8 mouse cellular contexts compared by ENCODE assay signal in genomic region chr10:3534445-3534844, GRCm38 (mm10). TPM values are rescaled to one million over a fixed set of nuclear protein-coding genes. Genes with fewer than 3 reads are reported as not detected.
DNase-seq lines count a peak whose midpoint lies in the region; ATAC-seq and TF ChIP-seq lines count a peak whose summit lies in the region.

No protein-coding gene starts in this region.

- TF ChIP-seq CTCF in heart, adult 2 months (IDR thresholded peaks at IDR 0.05): peak; percentile 96; the same call in 1 of the 2 replicates
- 0 out of 2 replicates have a peak, but pooled peaks have one; percentile 21 for TF ChIP-seq CTCF in G1E (IDR thresholded peaks at IDR 0.05; ENCODE audit: low read depth, low read length)

- 0 out of 2 replicates have a peak overlapping the region, but pooled peaks have one; percentile 33 for H3K9ac ChIP-seq in heart, adult 2 months (ENCODE audit: low read depth, low read length)
- H3K9ac ChIP-seq in hindbrain, embryonic 11.5 days (ENCODE audit: low read depth, low read length): no peak overlapping the region
- H3K9ac ChIP-seq in midbrain, embryonic 15.5 days: 0 out of 2 replicates have a peak overlapping the region, but pooled peaks have one; percentile 3

- H3K36me3 ChIP-seq in heart, adult 2 months (ENCODE audit: control insufficient read depth, insufficient read depth, low read length): no peaks in the 10 kb centered on the region
- no peaks in the 10 kb centered on the region for H3K36me3 ChIP-seq in G1E (replicated peaks)
- H3K36me3 ChIP-seq in hindbrain, embryonic 11.5 days (ENCODE audit: control insufficient read depth, insufficient read depth, low read length): no peaks in the 10 kb centered on the region
- H3K36me3 ChIP-seq in midbrain, embryonic 15.5 days (replicated peaks): no peaks in the 10 kb centered on the region

- intact Hi-C loops in heart, adult 2 months (cut with DNase I): loop anchor here (1.0 to 10.0 kb wide), 3 partner anchors 410 to 840 kb away; no protein-coding TSS in a partner anchor
- intact Hi-C loops in left cerebral cortex, postnatal 25 days (cut with DNase I): loop anchor here (2.0 to 5.0 kb wide), 2 partner anchors 410 to 813 kb away; no protein-coding TSS in a partner anchor

- H3K4me2 ChIP-seq in hindbrain, embryonic 11.5 days (replicated peaks; ENCODE audit: low read depth, low read length): peak overlapping the region; percentile 24; the same call in 1 of the 2 replicates
- H3K4me2 ChIP-seq in midbrain, embryonic 15.5 days: peak overlapping the region; percentile 49

- ATAC-seq in G1E (ENCODE audit: extremely low read depth, insufficient number of reproducible peaks, low FRiP score, poor library complexity, severe bottlenecking): no peak
- ATAC-seq in hindbrain, embryonic 11.5 days (ENCODE audit: low FRiP score): peak; percentile 39
- ATAC-seq in midbrain, embryonic 15.5 days (replicated peaks): peak; percentile 70
- ATAC-seq in frontal cortex, adult (ENCODE audit: low TSS enrichment): no peak

- H3K79me2 ChIP-seq in heart, adult 2 months (replicated peaks; ENCODE audit: control insufficient read depth, insufficient read depth, low read length): no peaks in the 10 kb centered on the region

- no peak for TF ChIP-seq EP300 in heart, adult 2 months (IDR thresholded peaks at IDR 0.05; ENCODE audit: insufficient read depth, low read depth, low read length)

- no peak overlapping the region for H3K4me3 ChIP-seq in heart, adult 2 months
- H3K4me3 ChIP-seq in G1E (ENCODE audit: low read depth, low read length): no peak overlapping the region
- no peak overlapping the region for H3K4me3 ChIP-seq in hindbrain, embryonic 11.5 days (ENCODE audit: low read depth, low read length)
- peak overlapping the region; percentile 20 for H3K4me3 ChIP-seq in midbrain, embryonic 15.5 days

- no peaks in the 10 kb centered on the region for H3K9me3 ChIP-seq in G1E (replicated peaks)
- no peaks in the 10 kb centered on the region for H3K9me3 ChIP-seq in hindbrain, embryonic 11.5 days (ENCODE audit: control insufficient read depth, low read length)
- H3K9me3 ChIP-seq in midbrain, embryonic 15.5 days: no peaks in the 10 kb centered on the region

- H3K27me3 ChIP-seq in heart, adult 2 months (ENCODE audit: control insufficient read depth, insufficient read depth, low read length): no peaks in the 10 kb centered on the region
- H3K27me3 ChIP-seq in G1E (ENCODE audit: insufficient read depth, low read length): 0 out of 2 replicates have a peak, but pooled peaks cover 3% of the 10 kb centered on the region
- H3K27me3 ChIP-seq in hindbrain, embryonic 11.5 days (ENCODE audit: control insufficient read depth, insufficient read depth, low read length): no peaks in the 10 kb centered on the region
- H3K27me3 ChIP-seq in midbrain, embryonic 15.5 days (replicated peaks): peaks cover 16% of the 10 kb centered on the region

- no peak for TF ChIP-seq POLR2A in heart, adult 2 months (IDR thresholded peaks at IDR 0.05; ENCODE audit: insufficient read depth, low read depth, low read length)

- H3K4me1 ChIP-seq in heart, adult 2 months (ENCODE audit: control insufficient read depth, insufficient read depth, low read length): peaks cover 1% of the 10 kb centered on the region
- H3K4me1 ChIP-seq in G1E (ENCODE audit: insufficient read depth, low read depth, low read length): no peaks in the 10 kb centered on the region
- 0 out of 2 replicates have a peak, but pooled peaks cover 3% of the 10 kb centered on the region for H3K4me1 ChIP-seq in hindbrain, embryonic 11.5 days (replicated peaks; ENCODE audit: control insufficient read depth, insufficient read depth, low read length)
- peaks cover 8% of the 10 kb centered on the region for H3K4me1 ChIP-seq in midbrain, embryonic 15.5 days

- WGBS in heart, adult 2 months: 3% methylated on average over 7 of the region's 7 CpGs
- WGBS in hindbrain, embryonic 11.5 days: 8% methylated on average over 7 of the region's 7 CpGs
- 3% methylated on average over 7 of the region's 7 CpGs for WGBS in midbrain, embryonic 15.5 days

- peak in 1 of 2 experiments; percentile 30 for DNase-seq in heart, adult 2 months
- DNase-seq in heart, adult 11 months: no peak
- no peak for DNase-seq in G1E (ENCODE audit: low spot score)
- peak; percentile 77 for DNase-seq in embryo, embryonic 10.5 days (ENCODE audit: low spot score)
- peak; percentile 72 for DNase-seq in hindbrain, embryonic 11.5 days (ENCODE audit: low spot score)
- DNase-seq in left cerebral cortex, postnatal 25 days (ENCODE audit: low spot score in 2 of 2): peak; percentile 43 to 44

- no peak overlapping the region for H3K27ac ChIP-seq in heart, adult 2 months
- H3K27ac ChIP-seq in hindbrain, embryonic 11.5 days (ENCODE audit: low read depth, low read length): no peak overlapping the region
- no peak overlapping the region for H3K27ac ChIP-seq in midbrain, embryonic 15.5 days

RNA-seq across cellular contexts. Expression of gene Iyd, which starts 5.6 kb away (rescaled TPM):
- total RNA-seq in heart, adult 2 months (2021): not detected
- 0.26 TPM in 1 of 2 replicates, not detected in the other for polyA plus RNA-seq in heart, adult 2 months (2012; rRNA removed)
- total RNA-seq in G1E (2014; fragmentation: Nextera tagmentation): not detected in 2 replicates
- total RNA-seq in G1E (2017): 0.11 TPM in 1 of 2 replicates, not detected in the other
- polyA plus RNA-seq in G1E (2012): not detected in 2 replicates
- polyA plus RNA-seq in hindbrain, embryonic 11.5 days (2014; fragmentation: Nextera tagmentation; extraction: Ambion mirVana): 0.10 TPM in 1 of 2 replicates, not detected in the other
- under 1 TPM in 1 of 2 experiments, not detected in 1; 0.66 TPM for total RNA-seq in left cerebral cortex, postnatal 25 days (2021)
- 0.28 and 0.45 TPM in 2 replicates for polyA plus RNA-seq in midbrain, embryonic 15.5 days (2015; fragmentation: Nextera tagmentation; extraction: Ambion mirVana)

Comparison
In these comparisons a context has a peak if more than half of its experiments do, and no peak if none do; other contexts are left out.
1. DNase-seq: peak in embryo, embryonic 10.5 days (single experiment), hindbrain, embryonic 11.5 days (single experiment) and left cerebral cortex, postnatal 25 days (2 of 2); none in heart, adult 11 months (single experiment) and G1E (single experiment).
2. ATAC-seq: peak in hindbrain, embryonic 11.5 days (single experiment) and midbrain, embryonic 15.5 days (single experiment); none in G1E (single experiment) and frontal cortex, adult (single experiment).